Comparison of ENCODE assay signal across 7 mouse cellular contexts in the genomic region with DNA sequence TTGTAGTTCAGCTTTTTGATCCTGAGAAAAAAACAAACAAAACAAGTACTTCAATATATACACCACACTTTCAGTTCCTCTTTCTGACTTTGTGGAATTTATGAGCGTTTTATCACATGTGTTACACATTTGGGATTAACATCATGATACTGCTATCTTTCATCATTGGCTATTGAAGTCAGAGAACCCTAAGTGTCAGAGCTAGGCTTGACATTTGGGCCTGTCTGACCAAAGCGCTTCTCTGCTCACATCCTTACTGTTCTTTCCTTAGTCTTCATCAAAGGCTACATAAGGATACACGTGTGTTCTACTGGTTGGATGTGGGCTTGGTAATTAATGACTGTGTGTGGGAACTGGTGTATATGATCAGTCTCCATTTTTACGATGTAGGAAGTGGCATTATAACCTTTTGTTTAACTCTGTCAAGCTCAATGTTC. TPM values are rescaled to one million over a fixed set of nuclear protein-coding genes. Genes with fewer than 3 reads are reported as not detected.
DNase-seq lines count a peak whose midpoint lies in the region; ATAC-seq and TF ChIP-seq lines count a peak whose summit lies in the region.

No protein-coding gene starts in this region.

- 84% methylated on average over 4 of the region's 4 CpGs for WGBS in neural tube, embryonic 11.5 days
- WGBS in forebrain, embryonic 15.5 days: 77% methylated on average over 4 of the region's 4 CpGs
- 37% methylated on average over 4 of the region's 4 CpGs for WGBS in liver, postnatal 0 days (ENCODE audit: insufficient replicate concordance)
- WGBS in stomach, postnatal 0 days: 61% methylated on average over 4 of the region's 4 CpGs

- no peak for TF ChIP-seq CTCF in liver, postnatal 0 days (IDR thresholded peaks at IDR 0.05; ENCODE audit: low read depth)
- TF ChIP-seq CTCF in stomach, postnatal 0 days (IDR thresholded peaks at IDR 0.05; ENCODE audit: low read depth): no peak

- H3K4me2 ChIP-seq in neural tube, embryonic 11.5 days (ENCODE audit: low read depth): peak overlapping the region; percentile 79
- H3K4me2 ChIP-seq in forebrain, embryonic 15.5 days (replicated peaks): peak overlapping the region; percentile 78
- H3K4me2 ChIP-seq in liver, postnatal 0 days (ENCODE audit: low read depth, low read length): peak overlapping the region; percentile 99
- peak overlapping the region; percentile 97; the same call in 1 of the 2 replicates for H3K4me2 ChIP-seq in stomach, postnatal 0 days (replicated peaks; ENCODE audit: low read depth)

- no peak overlapping the region for H3K27ac ChIP-seq in neural tube, embryonic 11.5 days (ENCODE audit: low read depth, low read length)
- peak overlapping the region; percentile 94; the same call in 1 of the 2 replicates for H3K27ac ChIP-seq in forebrain, embryonic 15.5 days (replicated peaks)
- H3K27ac ChIP-seq in liver, postnatal 0 days (ENCODE audit: low read depth): peak overlapping the region; percentile 16; the same call in 1 of the 2 replicates
- H3K27ac ChIP-seq in stomach, postnatal 0 days (replicated peaks): no peak overlapping the region

- no peaks in the 10 kb centered on the region for H3K27me3 ChIP-seq in neural tube, embryonic 11.5 days (ENCODE audit: control insufficient read depth, insufficient read depth, low read length)
- H3K27me3 ChIP-seq in forebrain, embryonic 15.5 days: no peaks in the 10 kb centered on the region
- no peaks in the 10 kb centered on the region for H3K27me3 ChIP-seq in liver, postnatal 0 days (ENCODE audit: insufficient read depth, low read length)
- H3K27me3 ChIP-seq in stomach, postnatal 0 days (ENCODE audit: control insufficient read depth, insufficient read depth, low read length): no peaks in the 10 kb centered on the region

- peaks cover 10% of the 10 kb centered on the region; the same call in 1 of the 2 replicates for H3K4me1 ChIP-seq in neural tube, embryonic 11.5 days (ENCODE audit: control insufficient read depth, insufficient read depth, low read length)
- H3K4me1 ChIP-seq in forebrain, embryonic 15.5 days: peaks cover 31% of the 10 kb centered on the region
- H3K4me1 ChIP-seq in liver, postnatal 0 days (ENCODE audit: insufficient read depth): peaks cover 18% of the 10 kb centered on the region
- peaks cover 4% of the 10 kb centered on the region for H3K4me1 ChIP-seq in stomach, postnatal 0 days (replicated peaks; ENCODE audit: control insufficient read depth, insufficient read depth)

- no peaks in the 10 kb centered on the region for H3K9me3 ChIP-seq in neural tube, embryonic 11.5 days (ENCODE audit: control insufficient read depth, low read length)
- no peaks in the 10 kb centered on the region for H3K9me3 ChIP-seq in forebrain, embryonic 15.5 days
- no peaks in the 10 kb centered on the region for H3K9me3 ChIP-seq in liver, postnatal 0 days (ENCODE audit: low read length)
- H3K9me3 ChIP-seq in stomach, postnatal 0 days (ENCODE audit: control insufficient read depth, low read length): no peaks in the 10 kb centered on the region

- no peaks in the 10 kb centered on the region; the same call in 1 of the 2 replicates for H3K36me3 ChIP-seq in neural tube, embryonic 11.5 days (ENCODE audit: control insufficient read depth, insufficient read depth, low read length)
- peaks cover 7% of the 10 kb centered on the region for H3K36me3 ChIP-seq in forebrain, embryonic 15.5 days
- peaks cover 16% of the 10 kb centered on the region for H3K36me3 ChIP-seq in liver, postnatal 0 days (replicated peaks; ENCODE audit: insufficient read depth, low read length)
- H3K36me3 ChIP-seq in stomach, postnatal 0 days (ENCODE audit: control insufficient read depth, insufficient read depth, low read length): 0 out of 2 replicates have a peak, but pooled peaks cover 3% of the 10 kb centered on the region

- no peak for ATAC-seq in neural tube, embryonic 11.5 days (ENCODE audit: insufficient read depth, low FRiP score, low TSS enrichment)
- no peak for ATAC-seq in forebrain, embryonic 15.5 days (replicated peaks)
- ATAC-seq in liver, postnatal 0 days: no peak
- no peak for ATAC-seq in stomach, postnatal 0 days (ENCODE audit: low FRiP score, low TSS enrichment)

- H3K4me3 ChIP-seq in neural tube, embryonic 11.5 days (ENCODE audit: low read depth, low read length): no peak overlapping the region
- H3K4me3 ChIP-seq in forebrain, embryonic 15.5 days: peak overlapping the region; percentile 94
- peak overlapping the region; percentile 87; the same call in 1 of the 2 replicates for H3K4me3 ChIP-seq in liver, postnatal 0 days (ENCODE audit: low read depth, low read length)
- H3K4me3 ChIP-seq in stomach, postnatal 0 days (ENCODE audit: low read depth, low read length): no peak overlapping the region

- no peak for TF ChIP-seq EP300 in liver, postnatal 0 days (IDR thresholded peaks at IDR 0.05; ENCODE audit: low read depth)
- TF ChIP-seq EP300 in stomach, postnatal 0 days (optimal IDR thresholded peaks at IDR 0.05): no peak

- DNase-seq in neural tube, embryonic 11.5 days (ENCODE audit: low spot score): no peak
- no peak for DNase-seq in neural tube, embryonic 10.5 days (ENCODE audit: extremely low spot score, low spot score)
- DNase-seq in liver, postnatal 0 days: no peak
- DNase-seq in stomach, postnatal 0 days (ENCODE audit: low spot score): no peak
- no peak for DNase-seq in layer of hippocampus, postnatal 10 days (ENCODE audit: low spot score in 2 of 2)
- DNase-seq in embryo, embryonic 10.5 days (ENCODE audit: low spot score): no peak

- H3K9ac ChIP-seq in neural tube, embryonic 11.5 days (ENCODE audit: low read length): no peak overlapping the region
- H3K9ac ChIP-seq in forebrain, embryonic 15.5 days (replicated peaks): 0 out of 2 replicates have a peak overlapping the region, but pooled peaks have one; percentile 16
- peak overlapping the region; percentile 90 for H3K9ac ChIP-seq in liver, postnatal 0 days (replicated peaks)
- no peak overlapping the region for H3K9ac ChIP-seq in stomach, postnatal 0 days (ENCODE audit: low read length)

RNA-seq across cellular contexts. Expression of a gene that starts 0.8 kb away (rescaled TPM):
- 46.3 and 46.9 TPM in 2 replicates for polyA plus RNA-seq in neural tube, embryonic 11.5 days (2014; fragmentation: Nextera tagmentation; extraction: Ambion mirVana)
- 48.3 and 50.3 TPM in 2 replicates for polyA plus RNA-seq in forebrain, embryonic 15.5 days (2015; fragmentation: Nextera tagmentation; extraction: Ambion mirVana)
- 7.5 and 8.6 TPM in 2 replicates for polyA plus RNA-seq in liver, postnatal 0 days (2015; fragmentation: Nextera tagmentation; extraction: Ambion mirVana)
- polyA plus RNA-seq in stomach, postnatal 0 days (2015; fragmentation: Nextera tagmentation; extraction: Ambion mirVana): 19.7 and 19.8 TPM in 2 replicates
- 10 to 100 TPM; 35.3 to 35.6 TPM for total RNA-seq in layer of hippocampus, postnatal 10 days (2021)

RNA-seq across cellular contexts. Expression of a gene that starts 1.3 kb away (rescaled TPM):
- 34.2 and 43.1 TPM in 2 replicates for polyA plus RNA-seq in neural tube, embryonic 11.5 days (2014; fragmentation: Nextera tagmentation; extraction: Ambion mirVana)
- 46.5 and 55.9 TPM in 2 replicates for polyA plus RNA-seq in forebrain, embryonic 15.5 days (2015; fragmentation: Nextera tagmentation; extraction: Ambion mirVana)
- polyA plus RNA-seq in liver, postnatal 0 days (2015; fragmentation: Nextera tagmentation; extraction: Ambion mirVana): 34.6 and 36.2 TPM in 2 replicates
- 36.8 and 41.3 TPM in 2 replicates for polyA plus RNA-seq in stomach, postnatal 0 days (2015; fragmentation: Nextera tagmentation; extraction: Ambion mirVana)
- total RNA-seq in layer of hippocampus, postnatal 10 days (2021): 10 to 100 TPM; 25.8 to 29.4 TPM

RNA-seq across cellular contexts. Expression of a gene that starts 6.0 kb away (rescaled TPM):
- polyA plus RNA-seq in neural tube, embryonic 11.5 days (2014; fragmentation: Nextera tagmentation; extraction: Ambion mirVana): 10.5 and 10.6 TPM in 2 replicates
- 10.9 and 11.0 TPM in 2 replicates for polyA plus RNA-seq in forebrain, embryonic 15.5 days (2015; fragmentation: Nextera tagmentation; extraction: Ambion mirVana)
- polyA plus RNA-seq in liver, postnatal 0 days (2015; fragmentation: Nextera tagmentation; extraction: Ambion mirVana): 4.9 and 6.6 TPM in 2 replicates
- polyA plus RNA-seq in stomach, postnatal 0 days (2015; fragmentation: Nextera tagmentation; extraction: Ambion mirVana): 7.2 and 8.3 TPM in 2 replicates
- 1 to 10 TPM; 5.5 to 6.2 TPM for total RNA-seq in layer of hippocampus, postnatal 10 days (2021)

RNA-seq across cellular contexts. Expression of a gene that starts 21.9 kb away (rescaled TPM):
- polyA plus RNA-seq in neural tube, embryonic 11.5 days (2014; fragmentation: Nextera tagmentation; extraction: Ambion mirVana): 8.4 and 8.6 TPM in 2 replicates
- polyA plus RNA-seq in forebrain, embryonic 15.5 days (2015; fragmentation: Nextera tagmentation; extraction: Ambion mirVana): 1.4 TPM in 1 of 2 replicates, not detected in the other
- 0.86 and 1.2 TPM in 2 replicates for polyA plus RNA-seq in liver, postnatal 0 days (2015; fragmentation: Nextera tagmentation; extraction: Ambion mirVana)
- polyA plus RNA-seq in stomach, postnatal 0 days (2015; fragmentation: Nextera tagmentation; extraction: Ambion mirVana): 21.6 and 23.4 TPM in 2 replicates
- total RNA-seq in layer of hippocampus, postnatal 10 days (2021): 1 to 10 TPM in 1 of 2 experiments, under 1 TPM in 1; 0.85 to 1.1 TPM

RNA-seq across cellular contexts. Expression of a gene that starts 22.9 kb away (rescaled TPM):
- 12.8 and 14.4 TPM in 2 replicates for polyA plus RNA-seq in neural tube, embryonic 11.5 days (2014; fragmentation: Nextera tagmentation; extraction: Ambion mirVana)
- 13.1 and 14.1 TPM in 2 replicates for polyA plus RNA-seq in forebrain, embryonic 15.5 days (2015; fragmentation: Nextera tagmentation; extraction: Ambion mirVana)
- polyA plus RNA-seq in liver, postnatal 0 days (2015; fragmentation: Nextera tagmentation; extraction: Ambion mirVana): 9.1 and 14.2 TPM in 2 replicates
- polyA plus RNA-seq in stomach, postnatal 0 days (2015; fragmentation: Nextera tagmentation; extraction: Ambion mirVana): 147 and 174 TPM in 2 replicates
- 10 to 100 TPM; 43.1 to 44.7 TPM for total RNA-seq in layer of hippocampus, postnatal 10 days (2021)

Comparison
In these comparisons a context has a peak if more than half of its experiments do, and no peak if none do; other contexts are left out.
1. H3K27ac ChIP-seq: peak in forebrain, embryonic 15.5 days (single experiment) and liver, postnatal 0 days (single experiment); none in neural tube, embryonic 11.5 days (single experiment) and stomach, postnatal 0 days (single experiment).
2. H3K4me3 ChIP-seq: peak in forebrain, embryonic 15.5 days (single experiment) and liver, postnatal 0 days (single experiment); none in neural tube, embryonic 11.5 days (single experiment) and stomach, postnatal 0 days (single experiment).
3. H3K9ac ChIP-seq: peak in forebrain, embryonic 15.5 days (single experiment) and liver, postnatal 0 days (single experiment); none in neural tube, embryonic 11.5 days (single experiment) and stomach, postnatal 0 days (single experiment).
4. Peak in every context shown above with its lines, with median percentiles within 50 percentile points of each other: H3K4me2 ChIP-seq.